Mouse (Mus musculus) ES-Bruce4 (cell line): ENCODE measurements around the gene Ntm.

Experiments used
- CTCF ChIP-seq: IDR thresholded peaks from one replicate; pipeline ENCODE4 v1.8.1; 2011; ENCODE audit warnings: low read depth, low read length
- POLR2A ChIP-seq: IDR thresholded peaks from one replicate; pipeline ENCODE4 v1.8.1; 2011; ENCODE audit warnings: low read length; ENCODE audit not compliant: insufficient read depth

GRCm38 (mm10) chr9:29183011-29183410 lies 779.9 kb downstream of the Ntm start:
- TF ChIP-seq POLR2A, result no peak
- no peak for TF ChIP-seq CTCF
